Comparison of ENCODE assay signal across 8 mouse cellular contexts in genomic region chr1:172325680-172326535, GRCm38 (mm10). TPM values are rescaled to one million over a fixed set of nuclear protein-coding genes. Genes with fewer than 3 reads are reported as not detected.
A peak's percentile ranks its signal among the peaks of the same experiment; 100 is the strongest.
DNase-seq lines count a peak whose midpoint lies in the region; ATAC-seq lines count a peak whose summit lies in the region.

No protein-coding gene starts in this region.

- DNase-seq in layer of hippocampus, adult 11-12 months (ENCODE audit: low spot score): peak; percentile 73
- no peak for DNase-seq in layer of hippocampus, adult 9-10 months (ENCODE audit: low spot score)
- DNase-seq in cerebellum, adult 9-11 months: peak; percentile 91
- DNase-seq in gastrocnemius, postnatal 25 days: peak; percentile 51
- DNase-seq in kidney, adult 18-20 months: peak; percentile 85
- peak; percentile 72 for DNase-seq in neural tube, embryonic 10.5 days (ENCODE audit: extremely low spot score, low spot score)
- DNase-seq in testis, postnatal 10 days (ENCODE audit: low spot score): peak; percentile 81

- peaks cover 66% of the 10 kb centered on the region for H3K27me3 ChIP-seq in liver, embryonic 15.5 days

- H3K4me3 ChIP-seq in liver, embryonic 15.5 days (replicated peaks): peak overlapping the region; percentile 39

- H3K4me2 ChIP-seq in liver, embryonic 15.5 days: peak overlapping the region; percentile 61

- WGBS in liver, embryonic 15.5 days (ENCODE audit: insufficient replicate concordance): 16% methylated on average over 94 of the region's 94 CpGs

- 0 out of 2 replicates have a peak, but pooled peaks cover 6% of the 10 kb centered on the region for H3K4me1 ChIP-seq in liver, embryonic 15.5 days (replicated peaks)

- H3K27ac ChIP-seq in liver, embryonic 15.5 days (replicated peaks): no peak overlapping the region

- no peak overlapping the region for H3K9ac ChIP-seq in liver, embryonic 15.5 days

- no peak for ATAC-seq in liver, embryonic 15.5 days (ENCODE audit: insufficient read depth)

- no peaks in the 10 kb centered on the region for H3K9me3 ChIP-seq in liver, embryonic 15.5 days (replicated peaks)

- no peaks in the 10 kb centered on the region for H3K36me3 ChIP-seq in liver, embryonic 15.5 days (replicated peaks)

RNA-seq across cellular contexts. Expression of gene Kcnj9, which starts 3.2 kb away (rescaled TPM):
- not detected for total RNA-seq in gastrocnemius, postnatal 25 days (2021)
- 0.03 TPM in 1 of 2 replicates, not detected in the other for polyA plus RNA-seq in liver, embryonic 15.5 days (2015; fragmentation: Nextera tagmentation; extraction: Ambion mirVana)

RNA-seq across cellular contexts. Expression of gene Kcnj10, which starts 15.1 kb away (rescaled TPM):
- total RNA-seq in gastrocnemius, postnatal 25 days (2021): under 1 TPM; 0.08 to 0.13 TPM
- polyA plus RNA-seq in liver, embryonic 15.5 days (2015; fragmentation: Nextera tagmentation; extraction: Ambion mirVana): 0.09 and 0.12 TPM in 2 replicates

RNA-seq across cellular contexts. Expression of gene Atp1a2, which starts 28.0 kb away (rescaled TPM):
- total RNA-seq in gastrocnemius, postnatal 25 days (2021): 1,000 to 10,000 TPM; 1,026 to 1,397 TPM
- 0.39 and 0.40 TPM in 2 replicates for polyA plus RNA-seq in liver, embryonic 15.5 days (2015; fragmentation: Nextera tagmentation; extraction: Ambion mirVana)

RNA-seq across cellular contexts. Expression of gene Pigm, which starts 50.4 kb away (rescaled TPM):
- 1 to 10 TPM; 3.4 to 3.6 TPM for total RNA-seq in gastrocnemius, postnatal 25 days (2021)
- polyA plus RNA-seq in liver, embryonic 15.5 days (2015; fragmentation: Nextera tagmentation; extraction: Ambion mirVana): 1.7 and 1.9 TPM in 2 replicates
